Mouse (Mus musculus) kidney, postnatal 4 days (tissue): ENCODE measurements around the gene Ezh2.
"Not testable (repeated sequence)": the region's sequence is repeated elsewhere in the genome, so short reads cannot be mapped to it uniquely, and the experiment has no call there.

Source experiments
- DNase-seq, 2 experiments: peaks; one replicate each; pipeline ENCODE4 v3.0.0; 2021; ENCODE audit warnings: mixed read lengths in 2 of 2

Gene Ezh2

DNA sequence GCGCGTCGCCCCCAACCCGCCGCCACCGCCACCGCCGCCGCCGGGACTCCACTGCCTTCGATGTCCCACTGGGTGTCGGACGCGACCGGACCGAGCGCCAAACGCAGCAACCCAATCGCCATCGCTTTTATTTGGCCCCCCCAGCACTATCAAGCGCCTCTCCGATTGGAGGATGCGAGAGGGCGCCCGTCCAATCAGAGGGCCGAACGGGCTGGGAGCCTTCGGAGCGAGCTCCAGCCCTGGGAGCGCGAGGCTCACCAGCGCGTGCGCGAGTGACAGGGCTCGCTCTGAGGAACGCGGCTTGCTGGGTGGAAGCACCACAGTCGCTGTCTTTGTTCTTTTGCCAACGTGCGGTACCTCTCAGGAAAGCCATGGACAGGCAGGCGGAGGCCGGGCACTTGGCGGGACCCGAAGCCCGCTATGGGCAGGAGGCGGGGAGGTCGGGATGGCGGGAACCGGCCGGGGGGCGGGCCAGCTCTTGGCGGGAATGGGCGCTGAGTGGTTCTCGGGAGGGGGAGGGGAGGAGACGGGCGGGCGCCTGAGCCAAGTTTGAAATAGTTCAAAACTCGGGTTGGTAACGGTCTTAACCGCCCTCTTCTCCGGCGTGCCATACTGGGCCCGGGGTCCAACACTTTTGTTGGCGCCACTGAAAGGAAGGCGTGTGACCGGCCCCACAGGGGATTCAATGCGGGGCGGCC is at the start of gene Ezh2:
Gene Ezh2, minus strand, starts transcription at position 416 of the 698 bp plus-strand sequence.
- DNase-seq: peak; percentile 97 to 99

DNA sequence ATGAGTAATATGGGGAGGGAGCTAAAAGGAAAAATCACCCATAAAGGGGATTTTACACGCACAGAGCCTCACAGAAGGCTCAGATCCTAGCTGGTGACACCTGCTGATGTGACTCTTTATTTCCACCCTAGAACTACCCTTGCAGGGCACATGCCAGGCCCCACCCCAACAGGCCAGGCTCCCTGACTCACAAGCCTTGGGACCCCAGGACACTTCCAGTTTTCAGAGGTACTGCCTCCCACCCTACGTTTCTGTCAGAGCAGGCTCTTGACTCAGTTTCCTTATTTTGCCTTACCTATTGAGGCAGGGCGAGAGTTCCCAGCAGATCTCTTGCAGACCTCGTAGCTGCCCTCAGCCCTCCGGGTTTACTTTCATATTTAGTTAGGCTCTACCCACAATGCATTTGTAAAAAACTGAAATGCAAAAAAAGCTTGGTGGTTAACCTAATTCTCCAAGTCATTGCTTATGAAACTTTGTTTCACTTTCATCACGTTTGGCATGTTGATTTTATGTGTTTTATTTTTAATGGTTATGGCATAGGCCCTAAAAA is 41.5 kb upstream of the Ezh2 start:
- DNase-seq: no peak

DNA sequence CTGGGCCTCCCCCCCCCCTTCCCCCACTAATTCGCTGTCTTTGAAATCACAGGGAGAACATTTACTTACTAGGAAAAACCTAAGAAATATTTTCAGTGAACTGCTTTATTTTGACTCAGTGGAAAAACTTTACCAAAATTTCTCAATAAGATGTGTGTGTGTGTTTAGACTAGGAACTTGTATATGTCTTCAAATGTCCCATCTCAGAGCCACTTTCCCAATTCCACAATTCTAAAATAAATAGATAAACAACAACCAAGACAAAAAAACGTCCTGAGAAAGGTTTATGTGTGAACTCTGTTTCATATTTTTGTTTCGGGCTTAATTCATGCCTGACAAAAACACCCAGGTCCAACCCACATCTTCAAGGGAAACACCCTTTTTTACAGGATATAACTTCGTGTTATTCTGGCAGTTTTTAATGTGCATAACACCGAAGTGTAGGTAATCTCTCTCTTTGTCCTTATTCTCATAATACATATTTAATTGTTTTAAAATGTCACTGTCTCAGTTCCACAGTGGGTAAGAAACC is 40.9 kb upstream of the Ezh2 start:
- DNase-seq: no peak

DNA sequence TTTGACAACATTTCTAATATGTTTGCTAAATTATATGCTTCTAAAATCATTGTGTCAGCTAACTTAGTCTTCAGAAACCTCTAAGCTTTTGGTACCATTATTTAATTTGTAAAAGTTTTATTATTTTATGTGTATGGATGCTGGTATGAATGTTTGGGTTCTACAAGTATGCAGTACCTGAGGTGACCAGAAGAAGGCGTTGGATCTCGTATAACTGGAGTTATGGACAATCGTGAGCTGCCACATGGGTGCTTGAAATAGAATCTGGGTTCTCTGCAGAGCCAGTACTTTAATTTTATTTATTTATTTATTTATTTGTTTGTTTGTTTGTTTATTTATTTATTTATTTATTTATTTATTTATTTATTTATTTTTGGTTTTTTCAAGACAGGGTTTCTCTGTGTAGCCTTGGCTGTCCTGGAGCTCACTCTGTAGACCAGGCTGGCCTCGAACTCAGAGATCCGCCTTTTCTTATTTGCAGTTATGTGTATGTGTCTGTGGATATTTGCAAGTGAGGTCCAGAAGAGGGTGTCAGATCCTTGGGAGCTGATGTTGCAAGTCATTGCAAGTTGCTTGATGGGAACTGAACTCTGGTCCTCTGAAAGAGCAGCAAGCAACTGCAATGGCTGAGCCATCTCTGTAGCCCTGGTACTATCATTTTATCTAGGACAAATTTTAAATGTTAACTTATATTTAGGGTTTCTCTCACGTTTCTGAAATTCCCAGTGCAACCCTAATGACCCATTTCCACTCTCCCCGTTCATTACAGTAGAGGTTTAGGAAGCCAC is 40.3 kb upstream of the Ezh2 start:
- DNase-seq: no peak

DNA sequence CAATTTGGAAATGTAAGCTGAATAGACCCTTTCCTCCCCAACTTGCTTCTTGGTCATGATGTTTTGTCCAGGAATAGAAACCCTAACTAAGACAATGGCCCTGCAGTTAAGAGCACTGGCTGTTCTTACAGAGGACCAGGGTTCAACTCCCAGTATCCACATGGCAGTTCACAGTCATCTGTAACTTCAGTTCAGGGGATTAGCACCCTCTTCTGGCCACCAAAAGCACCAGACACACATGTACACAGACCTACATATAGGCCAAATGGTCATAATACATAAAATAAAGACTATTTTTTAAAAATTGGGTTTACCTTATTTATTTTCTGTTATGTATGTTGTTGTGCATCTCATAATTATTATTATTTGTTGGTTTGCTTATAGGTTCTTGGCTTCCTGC is 38.3 kb upstream of the Ezh2 start:
- DNase-seq: no peak

DNA sequence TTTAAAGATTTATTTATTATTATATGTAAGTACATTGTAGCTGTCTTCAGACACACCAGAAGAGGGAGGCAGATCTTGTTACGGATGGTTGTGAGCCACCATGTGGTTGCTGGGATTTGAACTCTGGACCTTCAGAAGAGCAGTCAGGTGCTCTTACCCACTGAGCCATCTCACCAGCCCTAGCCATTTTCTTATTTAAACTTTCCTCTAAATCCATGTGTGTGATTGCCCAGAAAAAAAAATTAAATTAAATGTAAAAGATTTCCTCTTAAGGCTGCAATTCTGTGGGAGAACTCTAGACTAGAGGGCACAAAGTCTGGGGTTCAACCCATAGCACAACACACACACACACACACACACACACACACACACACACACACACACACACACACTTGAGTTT is 34.9 kb upstream of the Ezh2 start:
- not testable (repeated sequence) for DNase-seq

DNA sequence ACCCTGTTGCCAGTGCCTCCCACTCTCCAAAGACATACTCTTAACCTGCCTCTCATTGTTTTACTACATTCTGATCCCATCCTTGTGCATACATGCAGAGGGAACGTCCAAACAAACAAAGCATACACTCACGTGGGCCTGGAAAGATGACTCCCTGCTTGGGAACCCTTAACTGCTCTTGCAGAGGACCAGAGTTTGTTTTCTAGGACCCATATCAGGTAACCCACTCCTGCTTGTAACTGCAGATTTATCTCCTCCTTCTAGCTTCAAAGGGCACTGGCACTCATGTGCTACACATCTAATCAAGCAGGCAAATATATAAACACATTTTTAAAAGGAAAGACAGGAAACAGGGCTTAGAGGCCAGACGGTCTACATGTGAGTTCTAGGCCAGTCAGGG is 32.8 kb upstream of the Ezh2 start:
- DNase-seq: no peak

DNA sequence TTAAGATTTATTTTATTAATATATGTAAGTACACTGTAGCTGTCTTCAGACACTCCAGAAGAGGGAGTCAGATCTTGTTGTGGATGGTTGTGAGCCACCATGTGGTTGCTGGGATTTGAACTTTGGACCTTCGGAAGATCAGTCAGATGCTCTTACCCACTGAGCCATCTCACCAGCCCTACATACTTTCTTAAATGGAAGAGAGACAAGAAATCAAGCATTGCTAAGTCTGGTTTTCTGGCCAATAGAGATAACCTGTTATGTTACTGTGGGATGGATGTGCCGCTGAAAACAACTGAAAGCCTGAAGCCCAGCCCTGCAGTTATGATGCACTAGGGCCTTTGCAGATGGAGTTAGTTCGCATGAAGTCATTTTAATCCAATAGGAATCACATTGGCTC is 31.8 kb upstream of the Ezh2 start:
- not testable (repeated sequence) for DNase-seq

DNA sequence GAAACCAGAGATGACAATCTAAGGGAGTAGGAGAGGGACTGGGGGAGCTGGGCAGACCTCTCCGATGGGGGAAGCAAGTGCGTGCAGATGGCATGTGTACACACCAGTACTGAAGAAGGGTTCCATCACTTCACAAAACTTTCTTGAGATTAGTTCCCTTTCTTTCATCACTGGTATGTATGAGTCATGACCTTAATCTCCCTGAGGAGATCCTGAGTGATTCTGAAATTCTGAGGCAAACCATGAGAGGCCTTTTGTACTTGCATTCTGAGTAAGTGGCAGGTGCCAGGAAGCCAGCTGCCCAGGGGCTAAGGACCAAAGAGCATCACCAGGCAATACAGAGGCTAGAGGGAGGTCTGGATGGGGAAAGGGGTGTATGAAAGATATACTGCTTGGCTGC is 25.9 kb upstream of the Ezh2 start:
- no peak for DNase-seq

DNA sequence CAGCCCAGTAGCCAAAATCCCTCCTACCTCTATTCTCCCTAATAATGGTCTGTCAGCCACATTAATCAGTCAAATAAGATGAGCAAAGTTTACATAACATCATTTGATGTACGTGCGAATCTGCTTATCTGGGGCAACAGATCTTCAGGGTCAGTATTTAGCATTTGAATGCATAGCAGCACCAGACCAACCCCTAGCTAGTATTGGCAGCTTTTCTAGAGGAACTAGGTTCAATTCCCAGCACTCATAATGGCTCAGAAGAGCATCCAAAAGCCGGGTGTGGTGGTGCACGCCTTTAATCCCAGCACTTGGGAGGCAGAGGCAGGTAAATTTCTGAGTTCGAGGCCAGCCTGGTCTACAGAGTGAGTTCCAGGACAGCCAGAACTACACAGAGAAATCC is 13.2 kb upstream of the Ezh2 start:
- DNase-seq: not testable (repeated sequence)

DNA sequence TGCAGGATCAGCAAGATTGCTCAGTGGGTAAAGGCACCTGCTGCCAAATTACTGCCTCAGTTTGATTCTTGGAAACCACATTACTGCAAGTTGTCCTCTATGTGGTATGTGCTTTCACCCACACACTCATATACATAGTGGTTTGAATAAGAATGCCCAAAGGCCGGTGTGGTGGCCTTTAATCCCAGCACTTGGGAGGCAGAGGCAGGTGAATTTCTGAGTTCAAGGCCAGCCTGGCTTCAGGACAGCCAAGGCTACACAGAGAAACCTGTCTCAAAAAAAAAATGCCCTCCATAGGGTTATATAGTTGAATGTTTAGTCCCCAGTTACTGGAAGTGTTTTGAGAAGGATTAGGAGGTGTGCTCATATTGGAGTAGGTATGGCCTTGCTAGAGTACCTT is 6.8 kb upstream of the Ezh2 start:
- DNase-seq: no peak

DNA sequence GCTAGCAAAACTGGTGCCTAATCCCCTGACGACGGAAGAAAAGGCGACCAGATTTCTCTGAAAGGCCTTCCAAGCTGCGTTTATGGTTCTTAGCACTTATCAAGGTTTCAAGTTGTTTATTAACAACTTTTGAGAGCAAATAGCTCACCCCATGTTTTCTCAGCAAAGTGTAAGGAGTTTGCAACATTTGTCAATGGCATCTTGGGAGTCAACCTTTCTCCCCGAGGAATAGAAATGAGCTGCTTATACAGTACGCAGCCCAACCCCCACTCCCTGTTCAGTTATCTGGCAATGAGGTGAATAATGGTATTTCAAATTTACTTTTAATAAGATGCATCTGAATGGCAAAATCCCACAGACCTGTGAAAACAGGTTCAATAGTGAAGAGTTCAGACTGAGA is 555 bp upstream of the Ezh2 start:
- peak in 1 of 2 experiments; percentile 19 for DNase-seq

DNA sequence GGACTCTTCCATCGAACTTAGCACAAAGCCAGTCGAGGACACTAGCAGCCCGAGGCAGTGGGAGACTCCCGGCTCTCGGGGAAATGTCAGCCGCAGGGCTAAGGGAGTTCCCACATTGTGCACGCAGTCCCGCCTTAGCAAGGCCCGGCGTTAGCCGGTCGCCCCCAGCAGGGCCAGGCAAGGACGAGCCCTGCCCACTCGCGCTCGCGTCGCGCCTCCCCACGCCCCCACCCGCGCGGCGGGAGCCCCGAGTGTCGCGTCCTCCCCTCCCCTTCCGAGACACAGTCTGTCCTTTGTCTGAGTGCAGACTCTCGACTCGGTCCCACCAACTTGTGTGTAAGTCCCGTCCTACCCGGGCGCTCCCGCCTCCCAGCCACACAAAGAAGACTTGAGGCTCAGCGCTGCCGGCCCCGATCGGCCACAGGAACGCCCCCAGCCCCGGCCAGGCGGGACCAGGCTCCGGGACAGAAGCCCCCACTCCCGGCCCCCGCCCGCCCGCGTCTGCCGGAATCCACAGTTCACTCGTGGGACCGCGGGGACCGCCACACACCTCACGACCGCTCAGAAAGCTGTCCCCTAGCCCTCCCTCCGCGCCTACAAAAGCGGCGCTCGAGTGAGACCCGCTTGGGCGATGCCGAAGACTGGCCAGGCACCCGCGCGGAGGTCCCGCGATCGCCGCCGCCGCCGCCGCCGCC is 853 bp downstream of the Ezh2 start:
- peak; percentile 76 to 86 for DNase-seq

DNA sequence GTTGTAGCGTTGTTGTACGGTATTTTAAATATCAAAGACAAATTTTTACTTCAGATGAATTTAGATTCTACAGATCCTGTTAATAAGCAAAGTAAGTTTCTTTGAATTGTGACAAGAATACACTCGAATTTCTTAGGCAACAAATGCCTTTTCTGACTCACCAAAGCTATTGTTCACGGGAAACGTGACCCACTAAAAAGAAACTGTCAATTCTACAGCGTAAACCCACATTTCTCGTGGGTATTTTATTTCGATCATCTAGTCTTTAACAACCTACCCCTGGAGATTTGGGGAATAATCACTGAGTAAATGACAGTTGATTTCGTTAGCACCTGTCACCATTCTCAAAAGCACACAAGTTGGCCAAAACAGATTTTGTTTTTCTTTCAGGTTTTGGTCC is 1.6 kb downstream of the Ezh2 start:
- no peak for DNase-seq

DNA sequence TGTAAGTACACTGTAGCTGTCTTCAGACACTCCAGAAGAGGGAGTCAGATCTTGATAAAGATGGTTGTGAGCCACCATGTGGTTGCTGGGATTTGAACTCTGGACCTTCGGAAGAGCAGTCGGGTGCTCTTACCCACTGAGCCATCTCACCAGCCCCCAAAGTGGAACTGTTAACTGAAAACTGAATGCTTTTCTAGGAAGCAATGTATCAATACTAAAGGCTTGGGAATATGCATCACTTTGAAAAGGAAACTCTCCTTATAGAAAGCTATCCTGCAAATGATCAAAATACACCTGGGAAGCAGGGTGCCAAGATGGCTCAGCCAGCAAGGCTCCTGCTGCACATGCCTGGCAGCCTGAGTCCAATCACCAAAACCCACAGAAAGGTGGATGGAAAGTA is 7.8 kb downstream of the Ezh2 start:
- not testable (repeated sequence) for DNase-seq

DNA sequence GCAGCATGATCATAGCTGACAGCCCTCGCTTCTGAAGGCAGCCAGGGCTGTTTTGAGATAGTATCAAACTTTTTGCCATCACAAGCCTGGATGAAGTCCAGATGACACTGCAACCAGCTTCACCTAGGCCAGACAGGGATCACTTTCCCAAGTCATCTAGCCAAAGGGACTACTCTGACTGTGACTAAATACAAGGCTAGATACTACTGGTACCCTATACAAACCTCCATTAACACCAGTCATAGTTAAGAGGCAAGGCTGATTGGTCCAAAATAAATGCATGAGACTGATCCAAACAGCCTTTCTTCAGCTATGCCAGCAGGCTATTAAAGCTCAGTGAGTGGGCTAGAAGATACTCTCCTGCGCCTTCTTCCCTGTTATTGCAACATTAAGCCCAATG is 22.3 kb downstream of the Ezh2 start:
- DNase-seq: no peak

DNA sequence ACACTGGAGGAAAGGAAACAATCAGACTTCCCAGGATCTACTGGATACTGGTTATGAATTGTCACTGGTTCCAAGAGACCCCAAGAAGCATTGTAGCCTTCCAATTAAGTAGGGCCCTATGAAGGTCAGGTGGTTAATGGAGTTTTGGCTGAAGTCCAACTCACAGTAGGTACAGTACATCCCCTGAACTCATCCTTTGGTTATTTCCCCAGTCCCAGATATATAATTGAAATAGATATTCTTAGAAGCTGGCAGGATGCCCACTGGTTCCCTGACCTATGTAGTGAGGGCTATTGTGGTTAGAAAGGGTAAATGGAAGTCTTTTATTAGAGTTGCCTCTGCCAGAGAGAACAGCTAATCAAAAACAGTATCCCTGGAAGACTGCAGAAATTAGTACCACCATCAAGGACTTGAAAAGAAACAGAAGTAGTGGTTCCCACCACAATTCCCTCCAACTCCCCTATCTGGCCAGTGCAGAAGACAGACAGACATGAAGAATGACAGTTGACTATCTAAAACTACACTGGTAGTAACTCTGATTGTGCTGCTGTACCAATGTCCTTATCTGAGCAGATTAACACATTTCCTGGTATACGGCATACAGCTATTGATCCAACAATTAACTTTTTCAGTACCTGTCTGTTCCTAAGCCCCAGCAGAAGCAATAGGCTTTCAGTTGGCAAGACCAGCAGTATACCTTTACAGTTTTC is 29.7 kb downstream of the Ezh2 start:
- no peak for DNase-seq

DNA sequence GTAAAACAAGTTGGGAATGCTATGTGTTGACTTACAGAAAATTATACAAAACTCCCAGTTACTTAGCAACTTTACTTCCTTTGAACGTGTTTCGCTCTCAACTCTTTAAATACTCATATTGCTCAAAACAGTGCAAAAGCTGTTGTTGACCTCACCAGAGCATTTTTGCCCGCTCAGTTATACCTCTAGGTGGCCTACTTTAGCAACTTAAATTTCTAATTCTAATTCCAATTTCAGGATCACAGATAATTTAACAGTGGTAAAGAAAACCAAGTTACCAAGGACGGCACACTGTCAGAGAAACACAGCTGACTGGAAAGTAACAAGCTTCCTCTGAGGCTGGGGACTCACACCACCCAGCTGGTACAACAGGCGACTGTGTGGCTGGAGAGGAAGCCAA is 33.7 kb downstream of the Ezh2 start:
- peak in 1 of 2 experiments; percentile 4 for DNase-seq

DNA sequence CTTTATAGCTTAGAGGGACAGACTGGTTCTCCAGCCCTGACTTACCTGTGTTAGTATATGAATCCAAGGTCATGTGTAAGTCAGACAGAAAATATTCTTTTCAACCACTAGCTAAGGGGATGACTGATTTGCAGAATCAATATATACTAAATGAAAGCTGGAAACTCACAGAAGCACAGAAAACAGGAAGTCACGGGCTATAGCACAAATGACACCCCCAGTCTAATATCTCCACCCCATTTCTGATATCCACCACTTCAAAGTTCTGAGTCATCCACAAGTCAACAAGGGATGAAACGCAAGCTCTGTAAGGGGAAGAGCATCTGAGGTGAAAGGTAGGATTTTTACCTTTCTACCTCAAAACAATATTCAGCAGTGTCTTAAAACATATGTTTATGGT is 34.3 kb downstream of the Ezh2 start:
- no peak for DNase-seq

DNA sequence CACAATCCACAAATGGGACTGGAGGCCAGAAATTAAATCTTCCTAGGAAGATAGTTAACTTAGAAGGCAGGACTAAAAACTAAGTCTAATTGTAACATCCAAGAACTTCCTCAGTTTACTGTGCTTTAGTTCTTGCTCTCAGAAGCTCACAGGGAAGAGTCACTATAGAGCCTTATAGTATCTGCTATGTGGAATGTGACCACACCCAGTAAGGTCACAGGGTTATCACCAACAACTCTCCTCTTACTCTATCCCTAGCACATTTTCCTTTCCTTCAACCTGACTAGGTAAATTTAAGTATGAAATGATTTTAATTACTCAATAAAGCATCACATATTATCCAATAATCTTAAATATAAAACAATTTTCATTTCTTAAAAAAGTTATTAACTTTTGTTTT is 34.7 kb downstream of the Ezh2 start:
- no peak for DNase-seq

DNA sequence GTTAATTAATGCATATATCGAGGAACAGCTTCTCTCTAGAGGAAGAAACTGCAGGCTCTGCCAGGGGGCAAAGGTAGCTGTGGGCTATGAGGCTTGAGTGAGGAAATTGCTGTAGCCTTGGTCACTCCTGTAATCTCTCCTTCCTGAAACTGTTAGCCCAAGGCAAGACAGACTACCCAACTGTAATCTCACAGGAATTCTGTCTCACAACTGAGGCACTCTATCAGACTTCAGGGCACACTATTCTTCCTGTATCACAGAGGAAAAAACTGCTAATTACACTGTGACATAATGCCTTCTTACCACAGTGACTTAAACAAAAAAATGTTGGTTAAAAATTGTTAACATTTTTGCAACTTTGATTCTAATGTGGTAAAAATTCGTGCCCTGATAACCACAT is 35.9 kb downstream of the Ezh2 start:
- DNase-seq: peak in 1 of 2 experiments; percentile 5

DNA sequence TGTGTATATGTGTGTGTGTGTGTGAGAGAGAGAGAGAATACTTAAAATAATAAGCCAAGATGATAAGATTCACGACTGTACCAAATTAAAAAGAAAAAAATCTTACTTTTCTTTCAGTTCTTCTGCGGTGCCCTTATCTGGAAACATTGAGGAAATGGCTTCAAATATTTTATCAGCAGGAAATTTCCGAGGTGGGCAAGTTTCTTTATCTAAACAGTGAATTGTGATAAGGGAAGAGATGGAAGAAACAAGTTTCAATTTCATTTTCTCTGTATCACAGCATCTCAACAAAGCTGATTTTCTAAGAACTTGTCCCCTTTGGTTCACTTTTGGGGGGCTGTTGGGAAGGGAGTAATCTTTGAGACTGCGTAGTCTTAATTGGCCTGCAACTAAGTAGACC is 42.9 kb downstream of the Ezh2 start:
- no peak for DNase-seq

DNA sequence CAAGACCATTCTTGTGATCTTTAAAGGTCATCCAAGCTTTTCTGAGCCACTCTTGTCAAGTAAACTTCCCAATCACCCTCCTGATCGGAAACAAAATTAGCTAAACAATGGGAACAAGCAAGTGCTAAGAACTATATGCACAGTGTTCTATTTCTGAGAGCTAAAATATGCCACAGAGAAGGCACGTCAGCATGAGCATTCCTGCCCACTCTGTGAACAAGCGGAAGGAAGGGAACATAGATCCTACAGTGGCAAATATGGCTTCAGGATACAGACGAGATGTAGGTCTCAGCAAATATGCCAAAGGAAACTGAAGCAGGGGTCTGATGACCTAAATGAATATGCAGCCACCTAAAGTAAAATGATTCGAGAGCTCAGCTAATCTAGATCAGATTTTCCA is 59.8 kb downstream of the Ezh2 start:
- DNase-seq: no peak
